Mouse (Mus musculus): ENCODE measurements around the gene Urb1.

Gene Urb1

GRCm38 (mm10) chr16:90706279-90706678 lies 103.9 kb downstream of the Urb1 start:
- ATAC-seq (ENCODE audit: insufficient number of reproducible peaks, low FRiP score, low TSS enrichment) = no peak

GRCm38 (mm10) chr16:90704161-90704825 lies 105.9 kb downstream of the Urb1 start:
- ATAC-seq (ENCODE audit: insufficient number of reproducible peaks, low FRiP score, low TSS enrichment) = no peak

- no peak for ATAC-seq (ENCODE audit: insufficient number of reproducible peaks, low FRiP score, low TSS enrichment)
These were observed 106.6 kb downstream of the Urb1 start for GRCm38 (mm10) chr16:90703646-90704045.

GRCm38 (mm10) chr16:90701541-90701940 lies 108.7 kb downstream of the Urb1 start:
- no peak for ATAC-seq (ENCODE audit: insufficient number of reproducible peaks, low FRiP score, low TSS enrichment)
